Mouse (Mus musculus) testis, adult 2 months (tissue): ENCODE data around the gene Apoh. TPM values are rescaled to one million over a fixed set of nuclear protein-coding genes. Genes with fewer than 3 reads are reported as not detected.

ENCODE experiments used
- H3K27ac ChIP-seq: fragments of 200-500 bp; 2 replicates; pipeline ENCODE4 v1.5.1; 2012; ENCODE audit warnings: low read depth, low read length; ENCODE audit not compliant: control insufficient read depth, insufficient read depth
- H3K27me3 ChIP-seq: fragments of 200-500 bp; 2 replicates; pipeline ENCODE4 v1.6.1; 2012; ENCODE audit warnings: mild to moderate bottlenecking, low read length, moderate library complexity; ENCODE audit not compliant: control insufficient read depth, insufficient read depth
- H3K36me3 ChIP-seq: fragments of 200-500 bp; 2 replicates; pipeline ENCODE4 v1.6.1; 2012; ENCODE audit warnings: mild to moderate bottlenecking, low read length; ENCODE audit not compliant: control insufficient read depth, insufficient read depth
- H3K4me1 ChIP-seq: fragments of 200-500 bp; 2 replicates; pipeline ENCODE4 v1.6.1; 2012; ENCODE audit warnings: low read length; ENCODE audit not compliant: control insufficient read depth, insufficient read depth
- H3K4me3 ChIP-seq: fragments of 200-500 bp; 2 replicates; pipeline ENCODE4 v1.5.1; 2012; ENCODE audit warnings: low read depth, mild to moderate bottlenecking, low read length, moderate library complexity, mixed read lengths; ENCODE audit not compliant: control insufficient read depth
- CTCF ChIP-seq: fragments of 200-500 bp; IDR thresholded peaks from 2 replicates; pipeline ENCODE4 v1.5.1; 2012; ENCODE audit warnings: low read depth, mild to moderate bottlenecking, inconsistent platforms, low read length, moderate library complexity; ENCODE audit not compliant: control insufficient read depth, insufficient read depth, insufficient replicate concordance
- POLR2A ChIP-seq: fragments of 200-500 bp; IDR thresholded peaks from 2 replicates; pipeline ENCODE4 v1.6.1; 2012; ENCODE audit warnings: low read depth, mild to moderate bottlenecking, inconsistent platforms, low read length, moderate library complexity; ENCODE audit not compliant: control insufficient read depth
- polyA plus RNA-seq: library from polyadenylated mRNA; depleted of rRNA; stranded (reverse); fragments of >200 nt; gene quantifications from 2 replicates; pipeline ENCODE4 v1.2.3, GENCODE M21; 2012; rRNA removed

Gene Apoh
- polyA plus RNA-seq = 101 and 121 TPM in 2 replicates

DNA sequence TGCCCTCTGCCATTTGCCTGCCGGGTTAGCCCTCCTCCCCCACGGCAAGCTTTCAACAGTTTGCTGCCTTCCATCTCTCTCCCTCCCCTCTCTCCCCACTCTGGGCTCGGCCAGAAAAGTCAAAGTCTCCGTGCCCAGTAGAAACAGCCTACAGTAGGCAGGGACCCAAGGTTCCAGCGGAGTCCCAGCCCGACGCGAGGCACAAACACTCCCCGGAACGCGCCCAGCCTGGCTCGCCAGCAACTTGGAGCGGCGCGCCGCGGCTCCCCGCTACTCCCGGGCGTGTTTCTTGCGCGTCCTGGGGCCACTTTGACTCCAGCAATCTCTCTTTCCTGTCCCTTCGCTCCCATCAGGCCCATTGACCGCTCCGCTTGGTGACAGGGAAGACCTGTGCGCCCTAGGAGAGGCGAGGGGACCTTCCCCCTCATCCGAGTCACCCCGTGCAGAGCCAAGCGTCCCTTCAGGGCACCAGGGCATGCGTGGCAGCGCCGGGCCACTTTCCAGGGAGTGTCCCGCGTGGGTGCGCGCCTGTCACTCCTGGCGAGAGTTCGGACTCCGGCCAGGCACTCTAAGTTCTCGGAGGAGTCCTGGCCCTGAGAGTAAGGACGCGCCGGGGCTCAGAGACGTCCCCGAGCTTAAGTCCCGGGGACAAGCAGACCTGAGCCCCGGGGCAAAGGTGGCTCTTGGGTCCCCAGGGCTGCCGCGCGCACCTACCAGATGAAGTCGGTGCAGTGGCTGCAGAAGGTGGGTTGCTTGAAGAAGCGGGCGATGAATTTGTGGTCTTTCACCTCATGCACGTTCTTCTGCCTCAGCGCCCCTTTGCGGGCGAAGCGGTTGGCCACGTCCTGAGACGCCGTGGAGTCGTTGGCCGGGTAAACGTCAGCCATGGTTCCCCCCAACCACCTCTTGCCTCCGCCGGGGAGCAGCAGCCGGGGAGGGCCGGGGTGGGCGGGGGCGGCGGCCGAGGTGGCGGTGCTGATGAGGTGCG is at the start of gene Apoh:
Apoh (plus strand) TSS at position 574 of the 988 bp plus-strand sequence.
- TF ChIP-seq POLR2A = no peak
- TF ChIP-seq CTCF = no peak
- H3K4me3 ChIP-seq = peak within 1 kb of the TSS; percentile 74
- H3K27ac ChIP-seq = no peak within 1 kb of the TSS
- H3K4me1 ChIP-seq = peaks cover 14% of the 10 kb centered on the region
- no peaks in the 10 kb centered on the region for H3K36me3 ChIP-seq
- no peaks in the 10 kb centered on the region for H3K27me3 ChIP-seq

DNA sequence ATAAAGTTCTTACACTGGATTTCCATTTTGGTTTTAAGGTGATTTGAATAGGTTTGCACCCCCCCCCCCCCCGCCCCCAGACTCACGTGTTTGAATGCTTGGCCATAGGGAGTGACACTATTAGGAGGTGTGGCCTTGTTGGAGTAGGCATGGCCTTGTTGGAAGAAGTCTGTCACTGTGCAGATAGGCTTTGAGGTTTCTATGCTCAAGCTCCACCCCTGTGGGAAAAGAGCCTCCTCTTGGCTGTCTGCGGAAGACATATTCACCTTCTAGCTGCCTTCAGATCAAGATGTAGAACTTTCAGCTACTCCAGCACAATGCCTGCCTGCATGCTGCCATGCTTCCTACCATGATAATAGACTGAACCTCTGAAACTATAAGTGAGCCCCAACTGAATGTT is 49.3 kb upstream of the Apoh start:
- no peaks in the 10 kb centered on the region for H3K36me3 ChIP-seq
- no peak for TF ChIP-seq CTCF
- no peak for TF ChIP-seq POLR2A
- no peak overlapping the region for H3K4me3 ChIP-seq
- H3K27me3 ChIP-seq = no peaks in the 10 kb centered on the region
- H3K27ac ChIP-seq = no peak overlapping the region
- H3K4me1 ChIP-seq = no peaks in the 10 kb centered on the region

DNA sequence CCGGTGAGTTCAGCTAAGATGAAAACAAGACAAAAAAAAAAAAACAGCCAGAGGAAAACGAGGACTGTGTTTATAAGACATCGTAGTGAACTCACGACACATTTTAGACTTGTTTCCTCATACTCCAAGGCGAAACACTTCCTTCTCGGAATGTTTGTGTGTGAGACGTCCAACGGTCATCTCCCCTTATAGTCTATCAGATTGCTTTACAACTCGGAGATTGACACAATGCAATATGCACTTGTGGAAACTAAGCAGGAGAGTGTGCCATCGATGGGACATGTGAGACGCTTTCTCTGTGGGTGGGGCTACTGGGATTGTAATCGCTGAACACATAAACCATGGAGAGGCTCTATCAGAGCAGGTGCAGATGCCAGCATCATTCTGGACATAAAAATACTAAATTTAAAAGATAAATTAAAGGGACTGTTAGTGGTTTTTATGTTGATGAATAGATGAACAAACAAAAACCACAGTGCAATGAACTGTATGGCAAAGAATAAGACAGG is 48.8 kb upstream of the Apoh start:
- Histone ChIP-seq H3K27me3 (no peaks in the 10 kb centered on the region), H3K36me3 (no peaks in the 10 kb centered on the region), H3K4me3 (no peak overlapping the region), H3K4me1 (no peaks in the 10 kb centered on the region), H3K27ac (no peak overlapping the region)
- TF ChIP-seq CTCF (no peak), POLR2A (no peak)

DNA sequence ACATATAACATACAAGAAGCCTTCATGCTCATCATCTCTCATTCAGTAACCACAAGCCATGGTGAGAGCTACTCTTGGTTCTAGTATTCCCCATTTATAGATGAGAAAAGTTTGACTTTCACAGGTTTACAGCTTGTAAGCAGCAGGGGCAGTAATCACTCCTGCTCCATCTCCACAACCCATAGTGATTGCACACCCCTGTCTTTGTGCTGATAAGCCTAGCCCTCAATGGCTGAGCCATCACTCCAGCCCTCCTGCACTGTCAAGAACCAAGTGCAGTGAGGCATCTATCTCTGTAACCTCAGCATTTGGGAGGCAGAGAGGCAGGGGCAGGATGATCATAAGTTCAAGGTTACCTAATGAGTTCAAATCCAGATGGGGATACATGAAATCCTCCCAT is 47.8 kb upstream of the Apoh start:
- no peaks in the 10 kb centered on the region for H3K36me3 ChIP-seq
- TF ChIP-seq CTCF = no peak
- TF ChIP-seq POLR2A = no peak

DNA sequence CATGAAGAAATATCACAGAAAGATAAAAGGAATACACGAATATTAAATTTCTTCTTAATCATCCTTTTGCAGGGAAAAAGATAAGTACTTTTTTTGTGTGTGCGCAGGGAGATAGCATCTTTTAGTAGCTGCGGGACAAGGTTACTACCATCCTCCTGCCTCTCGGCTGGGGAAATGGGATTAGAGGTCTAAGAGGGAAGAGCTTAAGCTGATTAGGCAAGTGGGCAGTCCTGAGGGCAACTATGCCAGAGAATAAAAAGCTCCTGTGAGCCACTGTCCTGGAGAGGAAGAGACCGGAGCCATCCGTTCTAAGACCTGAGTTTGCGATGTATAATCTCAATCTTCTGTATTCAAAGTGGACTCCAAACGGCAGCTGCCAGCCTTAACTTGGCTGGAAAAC is 45.2 kb upstream of the Apoh start:
- no peaks in the 10 kb centered on the region for H3K36me3 ChIP-seq
- TF ChIP-seq POLR2A (no peak), CTCF (no peak)
- no peak overlapping the region for H3K4me3 ChIP-seq
- no peak overlapping the region for H3K27ac ChIP-seq
- peaks cover 5% of the 10 kb centered on the region for H3K4me1 ChIP-seq
- no peaks in the 10 kb centered on the region for H3K27me3 ChIP-seq

More for the DNA sequence above, 47.8 kb upstream of the Apoh start:
- Histone ChIP-seq H3K4me3 (no peak overlapping the region), H3K27me3 (no peaks in the 10 kb centered on the region), H3K4me1 (no peaks in the 10 kb centered on the region), H3K27ac (no peak overlapping the region)

DNA sequence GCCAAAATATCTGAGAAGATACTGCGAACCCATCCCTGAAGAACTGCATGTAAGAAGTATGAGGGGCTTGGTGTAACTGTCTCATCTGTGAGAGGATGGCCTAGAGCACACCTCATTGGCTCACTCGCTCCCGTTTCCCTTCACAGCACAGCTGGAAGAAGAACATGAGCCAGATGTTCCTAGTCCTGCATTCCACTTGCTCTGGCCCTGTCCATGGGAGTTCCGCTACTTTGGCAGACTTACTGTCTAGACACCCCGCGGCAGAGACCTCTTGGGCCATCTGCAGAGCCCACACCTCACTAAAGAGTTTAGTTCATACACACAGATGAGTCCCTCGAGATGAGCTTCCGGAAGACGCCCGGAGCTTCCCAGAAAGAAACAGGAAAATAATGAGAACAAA is 43.2 kb upstream of the Apoh start:
- Histone ChIP-seq H3K27me3 (no peaks in the 10 kb centered on the region), H3K4me3 (no peak overlapping the region), H3K4me1 (peaks cover 5% of the 10 kb centered on the region), H3K27ac (no peak overlapping the region), H3K36me3 (no peaks in the 10 kb centered on the region)
- TF ChIP-seq CTCF (no peak), POLR2A (no peak)

DNA sequence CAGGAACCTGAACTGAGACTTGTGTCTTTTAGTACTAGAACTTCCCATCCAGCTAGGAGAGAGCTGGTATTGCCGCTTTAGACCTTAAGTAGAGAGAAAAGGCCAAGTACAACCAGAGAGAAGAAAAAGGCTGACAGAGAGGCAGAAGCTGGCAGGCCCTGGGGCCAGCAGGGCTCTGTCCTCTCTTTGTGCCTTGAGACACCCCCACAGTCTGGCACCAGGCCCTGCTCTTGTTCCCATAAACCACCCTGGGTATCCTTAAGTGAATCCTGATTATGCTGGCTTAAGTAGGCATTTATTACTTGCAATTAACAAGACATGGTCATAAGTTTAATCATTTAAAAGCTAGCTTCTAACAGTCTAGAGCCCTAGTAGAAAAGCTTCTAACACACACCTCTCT is 42.7 kb upstream of the Apoh start:
- H3K4me1 ChIP-seq = peaks cover 5% of the 10 kb centered on the region
- H3K27me3 ChIP-seq = no peaks in the 10 kb centered on the region
- no peak overlapping the region for H3K4me3 ChIP-seq
- H3K36me3 ChIP-seq = no peaks in the 10 kb centered on the region
- H3K27ac ChIP-seq = no peak overlapping the region
- no peak for TF ChIP-seq POLR2A
